Mouse (Mus musculus) neural tube, embryonic 10.5 days (tissue): ENCODE measurements around the gene Tomm5.
"Not testable (repeated sequence)": the region's sequence is repeated elsewhere in the genome, so short reads cannot be mapped to it uniquely, and the experiment has no call there.

Experiments used
- DNase-seq: peaks from one replicate; pipeline ENCODE4 v3.0.0-alpha.2; 2017; ENCODE audit warnings: low spot score; ENCODE audit errors: extremely low spot score

The Tomm5 gene

GRCm38 (mm10) chr4:45066036-45066730 is 41.7 kb downstream of the Tomm5 start:
- DNase-seq = no peak

DNA sequence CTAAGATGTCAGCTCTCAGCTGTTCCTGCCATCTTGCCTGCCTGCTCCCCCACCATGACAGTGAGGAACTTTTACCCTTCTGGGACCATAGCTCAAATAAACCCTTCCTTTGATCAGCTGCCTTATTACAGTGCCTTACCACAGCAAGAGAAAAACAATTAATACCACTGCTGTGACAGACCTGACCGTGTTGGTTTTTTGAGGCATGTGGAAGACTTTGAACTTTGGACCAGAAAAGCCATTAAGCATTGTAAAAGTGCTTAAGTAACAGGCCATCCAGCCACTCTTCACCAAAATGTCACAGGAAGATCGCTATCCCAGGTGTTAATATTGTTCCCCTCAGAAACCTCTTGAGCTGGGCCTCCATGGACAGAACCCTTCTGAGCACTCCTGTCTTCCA is 43.3 kb downstream of the Tomm5 start:
- no peak for DNase-seq

DNA sequence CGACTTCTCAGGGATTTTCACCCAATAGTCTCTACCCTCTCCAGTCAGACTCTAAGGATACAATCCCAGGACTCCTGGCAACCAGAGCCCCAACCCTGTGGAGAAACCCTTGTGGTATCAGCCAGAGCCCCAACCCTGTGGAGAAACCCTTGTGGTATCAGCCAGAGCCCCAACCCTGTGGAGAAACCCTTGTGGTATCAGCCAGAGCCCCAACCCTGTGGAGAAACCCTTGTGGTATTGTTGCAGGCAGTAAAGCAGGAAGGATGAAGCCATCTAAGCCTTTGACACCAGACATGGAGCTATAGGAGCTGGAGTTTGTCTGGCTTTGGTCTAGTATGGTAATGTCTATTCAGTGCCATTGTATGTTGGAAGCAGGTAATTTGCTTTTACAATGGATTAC is 44.1 kb downstream of the Tomm5 start:
- not testable (repeated sequence) for DNase-seq

GRCm38 (mm10) chr4:45055451-45055850 is 52.5 kb downstream of the Tomm5 start:
- DNase-seq = no peak
